Mouse (Mus musculus): ENCODE results near the gene Degs2. TPM values are rescaled to one million over a fixed set of nuclear protein-coding genes. Genes with fewer than 3 reads are reported as not detected.

Gene Degs2
- total and polyA plus RNA-seq, 2 experiments from 2014 or later: 0.88 TPM; not detected in 1

DNA sequence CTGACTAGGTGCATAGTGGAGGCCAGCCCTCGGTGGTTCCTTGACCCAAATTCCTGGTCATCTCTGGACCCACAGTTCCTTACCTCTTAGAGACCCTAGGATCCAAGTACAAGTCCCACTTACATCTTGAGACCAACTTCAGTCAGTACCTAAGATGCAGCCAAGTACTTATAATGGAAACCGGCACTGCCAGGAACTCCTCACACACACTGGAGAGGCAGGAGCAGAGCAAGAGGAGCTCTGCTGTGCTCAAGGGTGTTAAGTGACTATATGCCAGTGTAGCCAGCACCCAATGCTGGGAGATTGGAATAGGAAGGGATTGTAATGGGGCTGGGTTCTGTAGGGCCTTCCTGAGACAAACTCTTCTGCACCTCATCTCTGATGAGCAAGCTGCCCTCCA lies 27.2 kb downstream of the Degs2 start:
- Histone ChIP-seq H3K4me2 (ENCODE audit: low read depth) (no peak overlapping the region), H3K27me3 (ENCODE audit: insufficient read depth, low read length) (no peaks in the 10 kb centered on the region), H3K36me3 (ENCODE audit: insufficient read depth) (peaks cover 66% of the 10 kb centered on the region), H3K9me3 (ENCODE audit: low read length) (no peaks in the 10 kb centered on the region), H3K4me3 (ENCODE audit: low read depth, low read length) (no peak overlapping the region), H3K4me1 (ENCODE audit: insufficient read depth) (no peaks in the 10 kb centered on the region), H3K9ac (no peak overlapping the region), H3K27ac (ENCODE audit: low read depth, low read length) (no peak overlapping the region)
- no peak for TF ChIP-seq CTCF (IDR thresholded peaks at IDR 0.05; ENCODE audit: low read depth)
- WGBS: 92% methylated on average over 2 of the region's 2 CpGs
- no peak for DNase-seq
- ATAC-seq: no peak

DNA sequence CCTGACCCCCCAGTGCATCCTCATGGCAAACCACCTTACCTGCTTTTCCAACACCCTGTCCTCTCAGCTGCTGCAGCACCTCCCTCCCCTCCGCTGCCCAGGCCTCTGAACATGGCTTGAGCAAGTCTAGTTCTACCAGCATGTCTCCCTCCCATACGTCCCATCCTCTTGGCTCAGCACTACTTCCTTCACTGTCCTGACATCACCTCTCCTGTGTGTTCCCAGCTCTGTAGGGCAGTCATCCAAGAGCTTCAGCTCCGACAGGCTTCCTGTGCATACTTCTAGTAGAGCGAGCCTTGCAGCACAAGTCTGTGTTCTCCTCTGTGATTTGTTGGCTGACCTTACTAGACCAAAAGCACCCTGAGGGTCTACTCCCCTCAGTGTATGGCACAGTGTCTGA lies 27.6 kb downstream of the Degs2 start:
- ATAC-seq: no peak; the same call in 1 of the 2 replicates

DNA sequence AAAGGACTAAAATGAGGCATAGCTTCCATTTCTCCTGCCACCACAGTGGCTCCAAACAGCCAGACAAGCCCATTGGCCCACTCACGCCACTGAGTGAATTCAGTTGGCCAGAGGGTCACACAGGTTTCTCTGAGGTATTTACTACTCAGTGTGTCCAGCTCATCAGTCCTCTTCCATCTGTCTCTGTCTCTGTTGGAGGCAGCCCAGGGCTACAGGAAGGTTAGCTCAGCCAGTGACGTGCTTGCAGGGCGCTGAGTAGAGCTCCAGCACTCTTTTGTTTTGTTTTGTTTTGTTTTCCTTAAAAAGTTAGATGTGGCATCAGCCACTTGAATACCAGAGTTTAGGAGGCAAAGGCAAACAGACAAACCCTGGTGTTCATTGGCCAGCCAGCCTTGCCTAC lies 28.6 kb downstream of the Degs2 start:
- Histone ChIP-seq H3K36me3 (ENCODE audit: insufficient read depth) (peaks cover 57% of the 10 kb centered on the region), H3K4me3 (ENCODE audit: low read depth, low read length) (no peak overlapping the region), H3K9ac (no peak overlapping the region), H3K27me3 (ENCODE audit: insufficient read depth, low read length) (no peaks in the 10 kb centered on the region), H3K9me3 (ENCODE audit: low read length) (no peaks in the 10 kb centered on the region), H3K4me1 (ENCODE audit: insufficient read depth) (0 out of 2 replicates have a peak, but pooled peaks cover 2% of the 10 kb centered on the region), H3K27ac (ENCODE audit: low read depth, low read length) (no peak overlapping the region), H3K4me2 (ENCODE audit: low read depth) (no peak overlapping the region)
- no peak for TF ChIP-seq CTCF (IDR thresholded peaks at IDR 0.05; ENCODE audit: low read depth)
- ATAC-seq (no peak), DNase-seq (no peak)
- 70% methylated on average over 3 of the region's 3 CpGs for WGBS

More for the DNA sequence above, 27.6 kb downstream of the Degs2 start:
- DNase-seq: peak; percentile 21
- Histone ChIP-seq H3K4me2 (ENCODE audit: low read depth) (no peak overlapping the region), H3K27ac (ENCODE audit: low read depth, low read length) (no peak overlapping the region), H3K9ac (no peak overlapping the region), H3K27me3 (ENCODE audit: insufficient read depth, low read length) (no peaks in the 10 kb centered on the region), H3K4me1 (ENCODE audit: insufficient read depth) (no peaks in the 10 kb centered on the region), H3K9me3 (ENCODE audit: low read length) (no peaks in the 10 kb centered on the region), H3K4me3 (ENCODE audit: low read depth, low read length) (no peak overlapping the region), H3K36me3 (ENCODE audit: insufficient read depth) (peaks cover 65% of the 10 kb centered on the region)
- WGBS: 63% methylated on average over 4 of the region's 4 CpGs
- TF ChIP-seq CTCF (IDR thresholded peaks at IDR 0.05; ENCODE audit: low read depth): no peak

DNA sequence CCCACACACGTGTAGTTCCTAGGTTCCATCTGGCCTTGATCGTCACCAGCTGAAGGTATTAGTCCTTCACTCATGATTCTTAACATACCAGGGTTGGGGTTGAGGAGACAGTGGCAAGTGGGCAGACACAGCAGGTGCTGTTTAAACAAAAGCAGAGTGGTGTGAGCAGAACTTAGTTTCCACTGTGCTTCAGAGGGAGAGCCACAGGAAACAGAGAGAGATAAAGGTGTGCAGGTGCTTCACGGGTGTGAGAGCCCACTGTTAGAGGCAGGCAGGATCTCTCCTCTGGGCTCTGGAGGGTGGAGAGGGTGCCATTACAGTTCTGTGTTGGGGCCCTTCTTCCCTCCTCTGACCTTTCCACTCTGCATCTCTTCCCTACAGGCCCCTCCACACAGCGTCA lies 29.2 kb downstream of the Degs2 start:
- Histone ChIP-seq H3K4me1 (ENCODE audit: insufficient read depth) (0 out of 2 replicates have a peak, but pooled peaks cover 3% of the 10 kb centered on the region), H3K4me2 (ENCODE audit: low read depth) (no peak overlapping the region), H3K27ac (ENCODE audit: low read depth, low read length) (no peak overlapping the region), H3K36me3 (ENCODE audit: insufficient read depth) (peaks cover 55% of the 10 kb centered on the region), H3K9ac (no peak overlapping the region), H3K4me3 (ENCODE audit: low read depth, low read length) (no peak overlapping the region), H3K9me3 (ENCODE audit: low read length) (no peaks in the 10 kb centered on the region), H3K27me3 (ENCODE audit: insufficient read depth, low read length) (no peaks in the 10 kb centered on the region)
- 81% methylated on average over 4 of the region's 4 CpGs for WGBS
- no peak for TF ChIP-seq CTCF (IDR thresholded peaks at IDR 0.05; ENCODE audit: low read depth)
- ATAC-seq (no peak), DNase-seq (no peak)

DNA sequence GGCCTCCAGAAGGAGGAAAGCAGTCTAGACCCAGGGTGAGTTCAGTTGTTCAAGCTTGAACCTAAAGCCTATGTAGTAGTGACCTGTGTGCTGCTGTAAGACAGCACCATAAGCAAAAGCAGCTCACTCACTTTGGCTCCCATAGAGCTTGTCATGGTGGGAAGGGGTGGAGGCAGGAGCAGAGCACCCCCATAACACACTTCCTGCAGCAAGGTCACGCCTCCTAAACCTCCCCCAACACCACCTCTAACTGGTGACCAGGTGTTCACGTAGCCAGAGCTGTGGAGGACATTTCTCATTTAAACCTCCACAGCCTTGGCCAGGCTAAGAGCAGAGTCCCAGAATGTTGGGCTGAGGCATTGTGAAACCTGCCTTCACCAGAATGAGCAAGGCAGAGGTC lies 30.6 kb downstream of the Degs2 start:
- Histone ChIP-seq H3K4me3 (ENCODE audit: low read depth, low read length) (no peak overlapping the region), H3K9ac (no peak overlapping the region), H3K27me3 (ENCODE audit: insufficient read depth, low read length) (no peaks in the 10 kb centered on the region), H3K4me2 (ENCODE audit: low read depth) (no peak overlapping the region), H3K36me3 (ENCODE audit: insufficient read depth) (peaks cover 44% of the 10 kb centered on the region), H3K9me3 (ENCODE audit: low read length) (no peaks in the 10 kb centered on the region), H3K27ac (ENCODE audit: low read depth, low read length) (no peak overlapping the region), H3K4me1 (ENCODE audit: insufficient read depth) (0 out of 2 replicates have a peak, but pooled peaks cover 3% of the 10 kb centered on the region)
- ATAC-seq (no peak), DNase-seq (no peak)
- TF ChIP-seq CTCF (IDR thresholded peaks at IDR 0.05; ENCODE audit: low read depth): no peak
- 92% methylated on average over 2 of the region's 2 CpGs for WGBS

DNA sequence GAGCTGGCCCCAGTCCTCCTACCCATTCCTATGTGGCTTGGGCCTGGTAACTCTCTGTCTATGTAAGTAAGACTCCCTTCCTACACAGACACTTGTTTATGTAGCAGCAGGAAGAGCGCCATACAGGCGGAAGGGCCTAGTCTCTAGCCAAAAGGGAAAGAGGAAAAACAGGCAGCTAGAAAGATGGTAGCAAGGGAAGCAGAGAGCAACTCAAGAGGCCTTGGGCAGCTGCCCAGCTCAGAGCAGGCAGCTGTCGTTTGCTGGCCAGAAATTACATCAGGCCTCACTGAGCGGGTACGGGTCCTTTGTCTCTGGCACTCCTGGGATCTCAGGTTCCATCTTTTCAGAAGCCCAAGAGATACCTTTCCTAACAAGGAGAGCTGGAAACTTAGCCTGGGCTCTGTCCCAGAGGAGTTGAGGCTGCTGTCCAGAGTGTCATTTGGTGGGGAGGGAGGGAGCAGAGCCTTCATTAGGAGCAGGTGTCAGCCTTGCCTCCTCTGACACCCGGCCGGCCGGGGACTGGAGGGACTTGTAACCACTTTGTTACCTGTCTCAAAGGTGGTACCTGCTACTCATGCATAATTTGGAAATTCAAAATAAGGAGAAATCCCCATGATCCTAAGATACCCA lies 33.4 kb downstream of the Degs2 start:
- H3K4me1 ChIP-seq (ENCODE audit: insufficient read depth): 0 out of 2 replicates have a peak, but pooled peaks cover 3% of the 10 kb centered on the region
- H3K4me2 ChIP-seq (ENCODE audit: low read depth): no peak overlapping the region
- peaks cover 20% of the 10 kb centered on the region for H3K36me3 ChIP-seq (ENCODE audit: insufficient read depth)
- no peaks in the 10 kb centered on the region for H3K9me3 ChIP-seq (ENCODE audit: low read length)
- H3K4me3 ChIP-seq (ENCODE audit: low read depth, low read length): no peak overlapping the region
- 41% methylated on average over 8 of the region's 8 CpGs for WGBS
- ATAC-seq (peak; percentile 58), DNase-seq (peak; percentile 57)
- no peak for TF ChIP-seq CTCF (IDR thresholded peaks at IDR 0.05; ENCODE audit: low read depth)
- no peak overlapping the region for H3K9ac ChIP-seq
- H3K27ac ChIP-seq (ENCODE audit: low read depth, low read length): 0 out of 2 replicates have a peak overlapping the region, but pooled peaks have one; percentile 21
- no peaks in the 10 kb centered on the region for H3K27me3 ChIP-seq (ENCODE audit: insufficient read depth, low read length)

DNA sequence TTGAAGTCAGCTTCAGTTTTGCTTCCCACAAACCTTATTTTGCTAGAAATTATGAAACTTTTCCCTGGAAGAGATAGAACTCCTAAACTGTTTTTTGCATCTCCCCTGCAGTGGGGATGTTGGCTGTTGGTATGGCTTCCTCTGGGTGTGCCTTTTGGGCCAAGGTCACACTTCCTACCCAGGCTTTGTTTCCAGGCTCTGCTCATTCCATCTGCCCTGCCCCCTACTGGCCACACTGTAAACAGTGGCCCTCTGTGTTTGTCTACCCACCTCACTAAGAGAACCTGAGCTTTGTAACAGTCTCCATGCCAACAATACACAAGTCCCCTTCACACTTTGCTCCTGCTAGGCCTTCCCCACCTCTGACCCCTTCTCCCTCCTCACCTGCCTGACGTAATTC lies 44.8 kb downstream of the Degs2 start:
- ATAC-seq (no peak), DNase-seq (no peak)
- H3K36me3 ChIP-seq (ENCODE audit: insufficient read depth): peaks cover 51% of the 10 kb centered on the region
- WGBS: 78% methylated on average over 1 of the region's 1 CpGs
- H3K4me3 ChIP-seq (ENCODE audit: low read depth, low read length): no peak overlapping the region
- no peaks in the 10 kb centered on the region for H3K9me3 ChIP-seq (ENCODE audit: low read length)
- H3K27me3 ChIP-seq (ENCODE audit: insufficient read depth, low read length): no peaks in the 10 kb centered on the region
- no peak overlapping the region for H3K4me2 ChIP-seq (ENCODE audit: low read depth)
- no peaks in the 10 kb centered on the region for H3K4me1 ChIP-seq (ENCODE audit: insufficient read depth)
- peak; percentile 68 for TF ChIP-seq CTCF (IDR thresholded peaks at IDR 0.05; ENCODE audit: low read depth)
- no peak overlapping the region for H3K27ac ChIP-seq (ENCODE audit: low read depth, low read length)
- no peak overlapping the region for H3K9ac ChIP-seq

Data from forebrain, postnatal 0 days (tissue).